Mouse (Mus musculus): Measurements from ENCODE around the gene Pawr.
A peak's percentile ranks its signal among the peaks of the same experiment; 100 is the strongest.

Gene Pawr

GRCm38 (mm10) chr10:108335736-108336292 lies 3.9 kb downstream of the Pawr start:
- TF ChIP-seq GATA4 (IDR thresholded peaks at IDR 0.05; ENCODE audit: insufficient replicate concordance, low read length): no peak

DNA sequence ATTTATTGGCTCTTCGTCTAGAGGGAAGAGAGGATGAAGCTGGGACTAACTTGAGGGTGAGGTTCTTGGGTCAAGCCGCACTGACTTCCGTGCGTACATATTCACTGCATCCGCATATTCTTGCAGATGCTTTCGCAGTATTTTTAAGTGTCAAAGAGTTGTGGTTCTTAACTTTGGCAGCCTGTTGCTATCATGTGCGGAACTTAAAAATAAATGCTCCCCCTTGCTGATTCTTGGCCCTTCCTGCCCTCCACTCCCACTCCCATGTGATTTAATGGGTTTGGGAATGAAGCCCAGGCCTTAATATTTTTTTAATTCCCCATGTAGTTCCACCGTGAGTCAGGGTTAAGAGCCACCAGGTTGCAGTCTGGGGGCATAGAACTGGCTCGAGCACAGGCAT lies 4.7 kb downstream of the Pawr start:
- no peak for TF ChIP-seq GATA4 (IDR thresholded peaks at IDR 0.05; ENCODE audit: insufficient replicate concordance, low read length)

GRCm38 (mm10) chr10:108338055-108338961 lies 6.4 kb downstream of the Pawr start:
- no peak for TF ChIP-seq GATA4 (IDR thresholded peaks at IDR 0.05; ENCODE audit: insufficient replicate concordance, low read length)

GRCm38 (mm10) chr10:108339118-108339517 lies 7.2 kb downstream of the Pawr start:
- TF ChIP-seq GATA4 (IDR thresholded peaks at IDR 0.05; ENCODE audit: insufficient replicate concordance, low read length): no peak

GRCm38 (mm10) chr10:108339872-108340271 lies 8.0 kb downstream of the Pawr start:
- no peak for TF ChIP-seq GATA4 (IDR thresholded peaks at IDR 0.05; ENCODE audit: insufficient replicate concordance, low read length)

DNA sequence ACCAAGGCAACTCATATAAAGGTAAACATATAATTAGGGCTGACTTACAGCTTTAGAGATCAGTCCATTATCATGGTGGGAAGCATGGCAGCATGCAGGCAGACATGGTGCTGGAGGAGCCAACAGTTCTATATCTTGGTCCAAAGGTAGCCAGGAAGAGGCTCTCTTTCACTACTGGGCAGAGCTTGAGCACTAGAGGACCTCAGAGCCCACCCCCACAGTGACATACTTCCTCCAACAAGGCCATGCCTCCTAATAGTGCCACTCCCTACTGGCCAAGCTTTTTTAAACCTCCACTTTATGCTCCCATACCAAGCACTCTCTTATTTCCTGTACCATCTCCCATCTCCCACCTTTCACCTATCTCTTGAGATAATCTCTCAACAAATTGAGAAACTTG lies 11.8 kb downstream of the Pawr start:
- TF ChIP-seq GATA4 (IDR thresholded peaks at IDR 0.05; ENCODE audit: insufficient replicate concordance, low read length): no peak

GRCm38 (mm10) chr10:108345123-108345522 lies 13.2 kb downstream of the Pawr start:
- no peak for TF ChIP-seq GATA4 (IDR thresholded peaks at IDR 0.05; ENCODE audit: insufficient replicate concordance, low read length)

- TF ChIP-seq GATA4 (IDR thresholded peaks at IDR 0.05; ENCODE audit: insufficient replicate concordance, low read length): 0 out of 2 replicates have a peak, but pooled peaks have one; percentile 4
Observed at GRCm38 (mm10) chr10:108350125-108351070, 18.5 kb downstream of the Pawr start.

DNA sequence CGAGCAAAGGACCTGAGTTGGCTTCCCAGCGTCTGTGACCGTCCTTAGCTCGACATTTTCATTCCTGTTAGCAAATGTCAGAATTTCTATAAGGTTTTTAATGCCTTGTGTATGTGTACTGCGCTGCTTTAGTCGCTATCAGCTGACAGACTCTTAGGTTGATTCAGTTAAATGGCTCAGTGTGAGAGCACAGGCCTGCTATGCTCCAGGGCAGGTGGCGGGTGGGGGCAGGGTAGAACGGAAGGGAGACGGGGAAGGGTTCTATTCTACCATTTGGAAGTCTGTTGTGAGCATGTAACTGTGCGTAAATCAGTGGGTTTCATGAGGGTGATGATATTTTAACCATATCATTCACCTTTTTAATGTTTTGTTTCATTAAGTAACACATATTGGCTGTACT lies 21.0 kb downstream of the Pawr start:
- no peak for TF ChIP-seq GATA4 (IDR thresholded peaks at IDR 0.05; ENCODE audit: insufficient replicate concordance, low read length)

- TF ChIP-seq GATA4 (IDR thresholded peaks at IDR 0.05; ENCODE audit: insufficient replicate concordance, low read length): no peak
Observed at GRCm38 (mm10) chr10:108354726-108355391, 22.9 kb downstream of the Pawr start.

- no peak for TF ChIP-seq GATA4 (IDR thresholded peaks at IDR 0.05; ENCODE audit: insufficient replicate concordance, low read length)
Observed at GRCm38 (mm10) chr10:108355392-108355775, 23.5 kb downstream of the Pawr start.

DNA sequence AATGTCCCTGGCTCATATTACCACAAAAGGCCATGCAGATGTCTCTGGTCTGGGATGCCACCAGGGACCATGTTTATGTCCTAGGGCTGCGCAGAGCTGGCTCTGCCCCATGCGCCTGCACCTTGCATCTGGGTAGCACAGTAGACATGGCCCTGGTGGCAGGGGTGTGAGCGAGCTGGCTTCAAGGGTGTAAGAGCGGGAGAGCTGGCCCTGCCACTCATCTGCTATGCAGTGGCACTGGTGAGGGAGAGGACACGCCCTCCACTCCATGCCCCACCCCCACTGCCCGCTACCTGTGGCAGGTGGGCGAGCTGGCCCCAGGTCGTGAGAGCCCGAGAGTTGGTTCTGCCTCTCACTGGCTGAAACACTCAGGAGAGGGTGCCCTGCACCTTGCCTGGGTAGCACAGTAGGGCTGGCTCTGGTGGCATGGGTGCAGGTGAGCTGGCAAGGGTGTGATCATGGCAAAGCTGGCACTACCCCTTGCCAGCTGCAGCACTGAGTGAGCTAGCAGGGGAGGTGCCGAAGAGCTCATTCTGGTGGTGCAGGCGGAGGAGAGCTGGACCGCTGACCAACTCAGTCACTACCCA lies 24.8 kb downstream of the Pawr start:
- TF ChIP-seq GATA4 (IDR thresholded peaks at IDR 0.05; ENCODE audit: insufficient replicate concordance, low read length): no peak

- no peak for TF ChIP-seq GATA4 (IDR thresholded peaks at IDR 0.05; ENCODE audit: insufficient replicate concordance, low read length)
Observed at GRCm38 (mm10) chr10:108359974-108360373, 28.1 kb downstream of the Pawr start.

GRCm38 (mm10) chr10:108360801-108361200 lies 28.9 kb downstream of the Pawr start:
- TF ChIP-seq GATA4 (IDR thresholded peaks at IDR 0.05; ENCODE audit: insufficient replicate concordance, low read length): no peak
